Mouse (Mus musculus) limb, embryonic 13.5 days (tissue): Measurements from ENCODE around the gene Rbm20. TPM values are rescaled to one million over a fixed set of nuclear protein-coding genes. Genes with fewer than 3 reads are reported as not detected.

Source experiments
- ATAC-seq: fragments of 200-750 bp; cut with Nextera tagmentation; 2 replicates; pipeline ENCODE4 v1.8.0; 2017; ENCODE audit warnings: low read depth, moderate number of reproducible peaks, moderate TSS enrichment; ENCODE audit not compliant: low FRiP score
- H3K27ac ChIP-seq: fragments of 300-500 bp; sonication (generic); 2 replicates; pipeline ENCODE4 v1.5.1; 2015; ENCODE audit warnings: inconsistent platforms, mild to moderate bottlenecking, moderate library complexity
- H3K27me3 ChIP-seq: fragments of 300-500 bp; sonication (generic); 2 replicates; pipeline ENCODE4 v1.6.1; 2015; ENCODE audit warnings: mild to moderate bottlenecking, inconsistent platforms
- H3K36me3 ChIP-seq: fragments of 300-500 bp; sonication (generic); 2 replicates; pipeline ENCODE4 v1.6.1; 2015; ENCODE audit warnings: inconsistent platforms, mild to moderate bottlenecking, moderate library complexity
- H3K4me1 ChIP-seq: fragments of 300-500 bp; sonication (generic); 2 replicates; pipeline ENCODE4 v1.6.1; 2015; ENCODE audit warnings: inconsistent platforms
- H3K4me2 ChIP-seq: fragments of 300-500 bp; sonication (generic); replicated peaks from 2 replicates; pipeline ENCODE4 v1.6.1; 2015; ENCODE audit warnings: inconsistent platforms, mild to moderate bottlenecking, moderate library complexity
- H3K4me3 ChIP-seq: fragments of 300-500 bp; sonication (generic); 2 replicates; pipeline ENCODE4 v1.5.1; 2015; ENCODE audit warnings: moderate library complexity, mild to moderate bottlenecking, inconsistent platforms
- H3K9ac ChIP-seq: fragments of 300-500 bp; sonication (generic); 2 replicates; pipeline ENCODE4 v1.6.1; 2015; ENCODE audit warnings: mild to moderate bottlenecking, inconsistent platforms
- H3K9me3 ChIP-seq: fragments of 300-500 bp; sonication (generic); 2 replicates; pipeline ENCODE4 v1.6.1; 2016; ENCODE audit warnings: inconsistent platforms
- WGBS: fragments of 180-500 bp; shearing (Covaris S2); methylation state at CpG from one replicate; pipeline ENCODE4 v1.1.7; 2015; 5-methylcytosine and 5-hydroxymethylcytosine counted together
- polyA plus RNA-seq: library from polyadenylated mRNA; unstranded; fragments of >200 nt; fragmentation: Nextera tagmentation; extraction: Ambion mirVana; gene quantifications from 2 replicates; pipeline ENCODE4 v1.2.1, GENCODE M21; 2015

Rbm20 gene
- polyA plus RNA-seq, 1 experiment from 2014 or later: 5.1 TPM

DNA sequence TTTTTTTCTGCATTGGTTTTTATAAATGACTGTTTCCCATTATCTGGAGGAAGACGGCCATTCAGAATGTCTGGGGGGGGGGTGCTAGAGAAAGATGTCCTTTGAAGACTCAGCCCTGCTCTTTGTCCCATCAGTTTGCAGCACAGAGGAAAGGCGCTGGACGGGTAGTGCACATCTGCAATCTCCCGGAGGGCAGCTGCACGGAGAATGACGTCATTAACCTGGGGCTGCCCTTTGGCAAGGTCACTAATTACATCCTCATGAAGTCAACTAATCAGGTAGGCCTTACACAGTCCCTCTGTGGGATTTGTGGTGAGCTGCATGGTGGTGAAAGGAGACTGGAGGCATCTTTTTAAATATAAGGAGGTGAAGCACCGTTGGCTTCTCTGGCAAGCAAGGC, 155.4 kb downstream of the Rbm20 start:
- 8% methylated on average over 7 of the region's 7 CpGs for WGBS

GRCm38 (mm10) chr19:53833745-53834369, 156.8 kb downstream of the Rbm20 start:
- Histone ChIP-seq H3K36me3 (no peaks in the 10 kb centered on the region), H3K4me2 (no peak overlapping the region), H3K9ac (no peak overlapping the region), H3K27me3 (no peaks in the 10 kb centered on the region), H3K27ac (no peak overlapping the region), H3K4me1 (peaks cover 41% of the 10 kb centered on the region), H3K4me3 (no peak overlapping the region), H3K9me3 (no peaks in the 10 kb centered on the region)
- WGBS: 17% methylated on average over 8 of the region's 8 CpGs
- ATAC-seq: 0 out of 2 replicates have a peak, but pooled peaks have one; percentile 37

More for the DNA sequence above, 155.4 kb downstream of the Rbm20 start:
- H3K4me2 ChIP-seq: no peak overlapping the region; the same call in 1 of the 2 replicates
- peaks cover 36% of the 10 kb centered on the region for H3K4me1 ChIP-seq
- H3K9ac ChIP-seq: no peak overlapping the region
- H3K4me3 ChIP-seq: no peak overlapping the region
- no peak for ATAC-seq
- no peaks in the 10 kb centered on the region for H3K9me3 ChIP-seq
- H3K36me3 ChIP-seq: no peaks in the 10 kb centered on the region
- no peaks in the 10 kb centered on the region for H3K27me3 ChIP-seq
- no peak overlapping the region for H3K27ac ChIP-seq

DNA sequence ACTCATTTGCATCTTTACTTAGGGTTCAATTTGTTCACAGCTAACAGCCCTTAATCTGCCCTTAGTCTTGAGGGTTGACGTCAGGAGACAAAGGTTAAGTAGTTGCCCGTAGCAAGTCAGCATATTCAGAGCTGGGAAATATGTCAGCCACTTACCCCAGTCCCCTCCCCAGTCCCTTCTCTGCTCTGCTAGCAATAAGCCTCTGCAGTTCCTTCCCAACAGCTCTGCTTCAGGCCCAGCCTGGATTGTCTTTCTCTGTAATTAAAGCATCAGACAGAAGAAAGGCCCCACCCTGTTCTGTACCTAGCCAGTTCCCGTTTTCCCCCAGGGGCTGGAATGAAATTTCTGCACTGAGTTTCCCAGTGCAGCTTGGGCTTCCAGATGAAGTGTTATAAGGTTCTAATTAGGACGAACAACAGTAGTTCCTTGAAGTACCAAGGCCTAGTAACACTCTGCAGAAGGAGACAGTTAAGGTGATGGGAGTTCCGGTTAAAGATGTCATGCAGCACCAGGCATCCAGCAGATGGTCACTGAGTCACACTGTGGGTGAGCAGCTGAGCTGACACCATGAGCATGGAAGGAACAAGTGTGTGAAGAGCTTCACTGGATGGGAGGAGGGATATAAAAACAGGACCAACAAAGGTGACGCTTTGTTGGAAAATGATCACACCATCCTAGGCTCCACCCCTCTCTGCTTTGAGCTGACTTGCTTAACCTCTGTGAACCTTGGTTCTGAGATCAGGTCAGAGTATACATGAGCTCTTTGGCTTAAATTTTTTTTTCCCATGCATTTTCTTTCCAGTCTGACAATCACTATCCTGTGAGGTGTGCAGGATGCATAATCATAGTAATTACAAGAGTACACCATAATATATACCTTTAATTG, 159.7 kb downstream of the Rbm20 start:
- Histone ChIP-seq H3K4me1 (peaks cover 41% of the 10 kb centered on the region), H3K4me2 (no peak overlapping the region), H3K36me3 (no peaks in the 10 kb centered on the region), H3K27me3 (no peaks in the 10 kb centered on the region), H3K27ac (no peak overlapping the region), H3K4me3 (no peak overlapping the region), H3K9ac (no peak overlapping the region), H3K9me3 (no peaks in the 10 kb centered on the region)
- ATAC-seq: no peak
- 21% methylated on average over 6 of the region's 6 CpGs for WGBS

DNA sequence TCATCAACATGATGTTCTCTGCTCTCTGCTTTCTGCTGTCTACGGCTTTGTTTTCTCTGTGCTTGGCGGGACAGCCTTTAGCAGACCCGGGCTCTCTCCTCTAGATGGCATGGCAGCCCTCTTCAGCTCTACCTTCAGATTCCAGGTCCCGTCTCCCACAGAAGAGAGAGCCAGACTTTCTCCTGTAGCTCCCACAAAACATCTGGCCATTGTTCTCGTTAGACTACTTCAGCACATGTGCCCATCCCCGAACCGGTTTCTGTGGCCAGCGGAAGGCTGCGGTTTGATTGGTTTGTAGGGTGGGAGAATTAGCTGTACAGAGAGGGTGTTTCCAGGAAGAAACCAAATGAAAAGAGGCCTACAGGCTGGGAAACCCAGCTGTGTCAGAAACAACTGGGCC, 161.7 kb downstream of the Rbm20 start:
- Histone ChIP-seq H3K4me1 (peaks cover 26% of the 10 kb centered on the region), H3K4me3 (no peak overlapping the region), H3K4me2 (no peak overlapping the region), H3K27ac (peak overlapping the region; percentile 63; the same call in 1 of the 2 replicates), H3K9me3 (no peaks in the 10 kb centered on the region), H3K9ac (no peak overlapping the region), H3K36me3 (no peaks in the 10 kb centered on the region), H3K27me3 (no peaks in the 10 kb centered on the region)
- ATAC-seq: peak; percentile 58; the same call in 1 of the 2 replicates
- WGBS: 40% methylated on average over 9 of the region's 9 CpGs

- no peak for ATAC-seq
- H3K4me1 ChIP-seq: peaks cover 22% of the 10 kb centered on the region
- H3K36me3 ChIP-seq: no peaks in the 10 kb centered on the region
- no peak overlapping the region; the same call in 1 of the 2 replicates for H3K27ac ChIP-seq
- no peak overlapping the region for H3K9ac ChIP-seq
- no peaks in the 10 kb centered on the region for H3K27me3 ChIP-seq
- 51% methylated on average over 6 of the region's 6 CpGs for WGBS
- H3K9me3 ChIP-seq: no peaks in the 10 kb centered on the region
- H3K4me3 ChIP-seq: no peak overlapping the region
- no peak overlapping the region for H3K4me2 ChIP-seq
Measured at GRCm38 (mm10) chr19:53839837-53840236, 162.7 kb downstream of the Rbm20 start.

- Histone ChIP-seq H3K36me3 (no peaks in the 10 kb centered on the region), H3K27me3 (no peaks in the 10 kb centered on the region), H3K4me2 (no peak overlapping the region), H3K4me3 (no peak overlapping the region), H3K27ac (no peak overlapping the region), H3K9me3 (no peaks in the 10 kb centered on the region), H3K9ac (no peak overlapping the region), H3K4me1 (peaks cover 17% of the 10 kb centered on the region)
- no peak for ATAC-seq
- WGBS: 68% methylated on average over 8 of the region's 8 CpGs
Measured at GRCm38 (mm10) chr19:53841915-53842314, 164.8 kb downstream of the Rbm20 start.

- Histone ChIP-seq H3K4me1 (0 out of 2 replicates have a peak, but pooled peaks cover 10% of the 10 kb centered on the region), H3K27me3 (no peaks in the 10 kb centered on the region), H3K4me2 (no peak overlapping the region), H3K27ac (no peak overlapping the region), H3K9ac (no peak overlapping the region), H3K9me3 (no peaks in the 10 kb centered on the region), H3K4me3 (no peak overlapping the region), H3K36me3 (no peaks in the 10 kb centered on the region)
- no peak for ATAC-seq
- 87% methylated on average over 8 of the region's 8 CpGs for WGBS
Measured at GRCm38 (mm10) chr19:53843972-53844371, 166.9 kb downstream of the Rbm20 start.

GRCm38 (mm10) chr19:53848272-53848995, 171.3 kb downstream of the Rbm20 start:
- Histone ChIP-seq H3K27me3 (no peaks in the 10 kb centered on the region), H3K9ac (no peak overlapping the region), H3K4me1 (peaks cover 38% of the 10 kb centered on the region), H3K4me3 (no peak overlapping the region), H3K36me3 (no peaks in the 10 kb centered on the region), H3K4me2 (no peak overlapping the region), H3K27ac (no peak overlapping the region), H3K9me3 (no peaks in the 10 kb centered on the region)
- WGBS: 82% methylated on average over 10 of the region's 10 CpGs
- ATAC-seq: no peak

DNA sequence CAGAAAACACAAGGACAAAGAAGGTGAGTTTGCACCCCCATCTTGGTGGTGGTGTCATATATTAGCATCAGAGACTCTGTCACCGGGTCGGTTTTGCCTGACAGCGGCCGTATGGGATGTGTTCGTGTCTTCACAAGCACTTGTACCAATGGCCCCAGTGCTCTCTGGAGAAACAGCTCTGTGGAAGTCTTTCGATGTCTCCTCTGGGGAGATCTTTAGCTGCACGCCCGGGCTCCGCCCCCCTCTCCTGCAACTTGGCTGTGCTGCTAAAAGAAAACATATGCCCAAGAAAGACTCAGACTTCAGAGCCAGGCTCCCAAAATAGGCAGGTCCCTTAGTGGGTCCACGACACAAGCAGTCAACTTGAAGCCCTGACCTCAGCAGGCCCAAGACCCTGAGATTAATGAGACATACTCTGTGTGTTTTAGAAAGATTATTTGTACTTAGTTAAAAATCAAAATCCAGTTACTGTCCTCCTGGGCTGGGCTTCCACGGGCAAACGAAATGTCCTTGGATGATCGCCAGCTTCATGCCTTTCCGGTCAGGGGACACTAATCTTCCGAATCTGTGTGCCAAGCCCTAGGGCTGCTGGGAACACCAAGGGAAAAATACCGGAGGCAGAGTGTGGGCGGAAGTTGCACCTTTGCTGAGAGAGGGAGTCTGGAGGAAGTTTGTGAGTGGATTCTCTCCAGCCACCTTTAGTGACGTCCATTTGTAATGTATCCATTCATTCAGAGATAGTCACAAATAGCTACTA, 173.2 kb downstream of the Rbm20 start:
- Histone ChIP-seq H3K4me2 (peak overlapping the region; percentile 31), H3K9ac (peak overlapping the region; percentile 25; the same call in 1 of the 2 replicates), H3K27ac (peak overlapping the region; percentile 79), H3K36me3 (no peaks in the 10 kb centered on the region), H3K27me3 (no peaks in the 10 kb centered on the region), H3K9me3 (no peaks in the 10 kb centered on the region), H3K4me3 (no peak overlapping the region), H3K4me1 (peaks cover 45% of the 10 kb centered on the region)
- ATAC-seq: no peak
- WGBS: 23% methylated on average over 18 of the region's 18 CpGs

GRCm38 (mm10) chr19:53851352-53851751, 174.2 kb downstream of the Rbm20 start:
- Histone ChIP-seq H3K4me3 (no peak overlapping the region), H3K9ac (no peak overlapping the region), H3K4me1 (peaks cover 45% of the 10 kb centered on the region), H3K4me2 (no peak overlapping the region), H3K9me3 (no peaks in the 10 kb centered on the region), H3K36me3 (no peaks in the 10 kb centered on the region), H3K27me3 (no peaks in the 10 kb centered on the region), H3K27ac (peak overlapping the region; percentile 79)
- WGBS: 77% methylated on average over 13 of the region's 13 CpGs
- no peak for ATAC-seq

- Histone ChIP-seq H3K4me3 (no peak overlapping the region), H3K27ac (peak overlapping the region; percentile 79), H3K4me1 (peaks cover 50% of the 10 kb centered on the region), H3K9ac (no peak overlapping the region), H3K36me3 (no peaks in the 10 kb centered on the region), H3K4me2 (peak overlapping the region; percentile 49), H3K9me3 (no peaks in the 10 kb centered on the region), H3K27me3 (no peaks in the 10 kb centered on the region)
- peak; percentile 46 for ATAC-seq
- 83% methylated on average over 14 of the region's 14 CpGs for WGBS
Measured at GRCm38 (mm10) chr19:53851826-53852698, 175.0 kb downstream of the Rbm20 start.
